Mouse (Mus musculus) hematopoietic stem cell, adult 5-6 weeks (primary cell): ENCODE data around the gene Krt82. TPM values are rescaled to one million over a fixed set of nuclear protein-coding genes. Genes with fewer than 3 reads are reported as not detected.
"Not testable (repeated sequence)": the region's sequence is repeated elsewhere in the genome, so short reads cannot be mapped to it uniquely, and the experiment has no call there.

Source experiments
- ATAC-seq, 2 experiments: fragments of 125-278 bp in 1 of 2; replicated peaks in 1 of 2; 2 replicates each; pipeline ENCODE4 v1.8.0; 2016 to 2017; ENCODE audit warnings: inconsistent platforms in 2 of 2, mild to moderate bottlenecking in 2 of 2, moderate number of reproducible peaks in 2 of 2, low read depth in 1 of 2, moderate TSS enrichment in 1 of 2; ENCODE audit not compliant: low FRiP score in 2 of 2, poor library complexity in 2 of 2, severe bottlenecking in 2 of 2, insufficient read depth in 1 of 2, low TSS enrichment in 1 of 2
- total RNA-seq: library from RNA; stranded (forward); fragments of 172-1452, 232-1000 nt; gene quantifications from 2 replicates; pipeline ENCODE4 v1.2.3, GENCODE M21; 2017

The Krt82 gene
- total RNA-seq, 1 experiment from 2014 or later: not detected

- ATAC-seq: no peak
Observed at GRCm38 (mm10) chr15:101536054-101536850, 14.2 kb downstream of the Krt82 start.

DNA sequence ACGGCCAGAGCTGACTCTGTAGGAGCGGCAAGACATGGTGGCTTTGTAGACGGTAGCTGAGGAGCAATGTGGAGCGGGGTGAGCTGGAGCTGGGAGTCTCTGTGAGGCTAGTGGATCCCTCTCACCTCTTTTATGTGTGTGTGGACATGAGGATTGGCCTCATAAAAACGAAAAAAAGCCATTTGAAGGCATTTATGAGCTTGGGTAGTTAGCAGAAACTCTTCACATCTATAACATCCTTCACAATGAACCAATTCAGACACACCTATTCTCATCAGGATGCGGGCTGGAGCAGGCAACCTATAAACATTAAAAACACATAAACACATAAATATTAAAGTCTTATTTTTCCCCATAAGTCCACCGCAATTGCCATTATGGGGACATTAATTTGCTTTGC is 17.7 kb downstream of the Krt82 start, which contains the start of gene Krt84:
Gene Krt84, minus strand, starts transcription at position 101 of the 400 bp plus-strand sequence.
- no peak for ATAC-seq

GRCm38 (mm10) chr15:101522556-101523232 is 27.8 kb downstream of the Krt82 start:
- ATAC-seq: no peak

DNA sequence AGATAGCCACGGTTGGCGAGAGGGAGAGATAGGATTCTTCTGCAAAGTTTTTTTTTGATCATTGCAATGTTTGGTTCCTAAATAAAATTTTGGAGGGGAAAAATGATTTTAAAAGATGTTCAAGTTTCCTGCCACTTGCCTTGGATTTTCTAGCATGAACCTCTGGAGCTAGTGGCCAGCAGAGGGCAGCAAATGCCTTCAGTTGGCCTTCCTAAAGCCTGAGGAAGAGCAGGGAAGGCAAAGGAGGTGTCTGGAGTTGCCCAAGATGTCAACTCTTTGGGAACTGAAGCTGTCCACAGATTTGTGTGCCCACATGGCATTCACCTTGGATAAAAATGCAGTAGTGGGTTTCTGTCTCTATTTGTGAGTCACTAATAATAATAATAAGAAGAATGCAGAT is 30.7 kb downstream of the Krt82 start:
- no peak; a peak in 1 of 4 replicates for ATAC-seq

GRCm38 (mm10) chr15:101517161-101517560 is 33.3 kb downstream of the Krt82 start, which contains the start of gene Gm49425:
Gene Gm49425, minus strand, starts transcription at chr15:101517261.
- not testable (repeated sequence) for ATAC-seq

DNA sequence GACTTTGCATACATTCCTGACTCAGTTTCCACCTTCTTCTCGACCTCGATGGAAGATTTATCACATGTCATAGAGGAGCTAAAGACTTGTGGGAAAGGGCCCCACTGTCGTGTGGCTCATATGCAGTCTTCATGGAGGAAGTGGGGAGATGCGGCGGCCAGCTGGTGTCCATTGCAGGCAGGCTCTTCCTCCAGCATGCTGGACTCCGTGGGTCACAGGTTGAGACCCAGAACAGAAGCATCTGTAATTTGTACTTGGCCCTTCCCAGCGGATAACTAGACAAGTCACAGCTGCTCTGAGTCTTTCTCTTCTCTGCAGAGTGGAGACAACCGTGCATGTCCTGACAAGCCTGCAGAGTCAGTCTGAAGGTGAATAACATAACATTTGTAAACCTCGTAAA is 42.2 kb downstream of the Krt82 start:
- no peak for ATAC-seq

GRCm38 (mm10) chr15:101506896-101507758 is 43.3 kb downstream of the Krt82 start:
- ATAC-seq: no peak

DNA sequence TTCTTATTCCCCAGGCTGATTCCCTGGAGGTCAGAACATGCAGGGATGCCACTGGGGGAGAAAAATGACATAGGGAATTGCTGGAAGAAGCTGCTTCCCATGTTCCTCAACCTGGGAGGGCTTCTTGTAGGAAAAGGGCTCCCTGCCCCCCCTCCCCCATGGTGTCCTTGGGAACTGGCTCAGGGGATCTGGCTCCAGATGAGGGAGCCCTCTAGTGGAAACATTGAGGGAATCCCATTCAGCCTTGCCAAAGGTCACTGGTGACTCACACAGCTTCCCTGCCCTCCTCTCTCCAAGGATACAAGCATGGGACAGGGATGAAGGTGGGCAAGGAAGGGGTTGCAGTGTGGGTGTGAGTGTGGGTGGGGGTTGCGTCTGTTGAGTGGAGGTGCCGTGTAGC is 53.3 kb downstream of the Krt82 start:
- ATAC-seq: no peak

DNA sequence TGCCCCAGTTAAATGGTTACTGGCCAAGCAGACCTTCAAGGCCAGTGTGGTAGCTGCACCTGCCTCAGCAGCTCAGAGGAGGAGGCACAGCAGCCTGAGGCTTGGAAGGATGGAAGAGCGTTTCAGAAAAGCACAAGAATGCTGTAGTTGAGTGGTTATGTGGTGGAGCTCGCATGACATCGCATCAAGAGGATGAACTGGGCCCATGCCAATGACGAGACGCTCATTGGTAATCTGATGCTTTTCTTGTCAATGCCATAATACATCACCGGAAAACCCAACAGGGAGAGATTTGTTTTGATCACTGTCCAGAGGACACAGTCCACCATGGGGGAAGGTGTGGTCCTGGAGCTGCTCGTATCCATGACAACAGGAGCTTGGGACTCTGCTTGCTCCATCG is 55.2 kb downstream of the Krt82 start:
- no peak for ATAC-seq

GRCm38 (mm10) chr15:101494203-101494602 is 56.3 kb downstream of the Krt82 start:
- no peak for ATAC-seq

DNA sequence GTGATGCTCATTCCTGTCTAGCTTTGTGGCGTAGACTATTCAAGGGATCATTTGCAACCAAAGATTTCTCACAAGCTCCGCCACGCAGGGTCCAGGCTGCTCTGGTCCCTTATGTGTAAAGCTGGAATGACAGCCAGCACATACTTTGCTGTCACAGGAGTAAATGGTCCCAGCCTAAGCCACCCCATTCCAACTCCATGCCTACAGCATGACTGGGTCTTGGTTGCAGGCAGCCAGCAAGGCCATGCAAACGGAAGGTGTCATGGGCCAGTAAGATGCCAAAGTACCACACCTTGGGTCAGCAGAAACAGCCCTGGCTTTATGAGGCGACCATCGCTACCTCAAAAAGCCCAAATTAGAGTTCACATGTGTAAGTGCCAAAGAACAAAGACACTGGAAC is 56.8 kb downstream of the Krt82 start:
- ATAC-seq: no peak

DNA sequence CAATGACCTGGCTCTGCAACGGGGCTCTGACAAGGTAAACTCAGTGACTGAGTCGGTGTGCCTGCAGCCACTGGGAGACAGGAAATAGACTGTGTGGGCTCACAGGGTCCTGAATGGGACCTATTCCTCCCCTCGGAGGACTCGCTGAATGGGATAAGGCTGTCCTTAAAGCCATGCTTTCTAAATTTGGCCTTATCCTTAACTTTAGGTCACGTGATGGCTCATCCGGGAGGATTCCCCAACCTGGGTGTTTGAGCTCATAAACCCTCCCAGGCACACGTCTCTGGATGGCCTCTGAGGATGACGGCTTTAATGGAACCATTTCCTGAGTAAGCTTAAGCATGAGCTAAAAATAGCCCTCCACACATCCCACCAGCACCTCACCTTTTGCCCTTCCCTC is 57.7 kb downstream of the Krt82 start:
- no peak for ATAC-seq

DNA sequence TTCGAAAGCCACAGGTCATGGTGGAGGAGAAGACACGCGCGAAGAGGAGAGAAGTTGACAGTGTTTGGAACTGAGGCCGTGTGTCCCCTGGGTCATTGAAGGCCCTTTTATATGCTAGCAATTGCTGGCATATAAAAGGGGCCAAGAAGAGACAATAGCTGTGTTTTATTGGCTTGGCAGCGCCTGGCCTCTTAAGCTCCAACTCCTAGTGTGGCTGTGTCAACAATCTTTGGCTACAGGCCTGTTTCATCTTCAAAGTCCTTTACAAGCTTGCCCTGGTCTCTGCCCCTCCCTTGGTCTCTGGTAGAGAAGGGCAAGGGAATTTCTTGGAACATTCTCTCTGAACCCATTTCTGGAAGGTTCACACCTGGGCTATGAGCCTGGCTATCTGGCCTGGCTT is 59.0 kb downstream of the Krt82 start, which contains the start of gene Krt83:
Gene Krt83, minus strand, starts transcription at position 82 of the 400 bp plus-strand sequence.
- ATAC-seq: no peak

Other genes with a start within 250 kb of the Krt82 start
- gene Krt80, start 180.5 kb downstream of the Krt82 start, total RNA-seq: 2.8 TPM in 2 replicates
- gene Krt7, start 139.6 kb downstream of the Krt82 start, total RNA-seq: 11.5 and 13.9 TPM in 2 replicates
- 0.44 TPM in 1 of 2 replicates, not detected in the other for gene Krt87, start 111.9 kb downstream of the Krt82 start, total RNA-seq
- not detected in 2 replicates for gene Krt88, start 102.9 kb downstream of the Krt82 start, total RNA-seq
- gene Krt81, start 86.9 kb downstream of the Krt82 start, total RNA-seq: not detected in 2 replicates
- not detected in 2 replicates for gene Krt86, start 77.2 kb downstream of the Krt82 start, total RNA-seq
- 0.56 TPM in 1 of 2 replicates, not detected in the other for gene Krt83, start 59.2 kb downstream of the Krt82 start, total RNA-seq
- not detected in 2 replicates for gene Gm49425, start 33.4 kb downstream of the Krt82 start, total RNA-seq
- gene Krt84, start 17.8 kb downstream of the Krt82 start, total RNA-seq: not detected in 2 replicates
- not detected in 2 replicates for gene Krt90, start 12.3 kb upstream of the Krt82 start, total RNA-seq
- gene Krt75, start 23.2 kb upstream of the Krt82 start, total RNA-seq: not detected in 2 replicates
- not detected in 2 replicates for gene Gm5414, start 77.5 kb upstream of the Krt82 start, total RNA-seq
- gene Gm5478, start 96.7 kb upstream of the Krt82 start, total RNA-seq: 0.10 TPM in 1 of 2 replicates, not detected in the other
- gene Krt6b, start 129.6 kb upstream of the Krt82 start, total RNA-seq: not detected in 2 replicates
- not detected in 2 replicates for gene Krt6a, start 143.6 kb upstream of the Krt82 start, total RNA-seq
- gene Krt5, start 162.2 kb upstream of the Krt82 start, total RNA-seq: not detected in 2 replicates
- gene Krt71, start 192.4 kb upstream of the Krt82 start, total RNA-seq: not detected in 2 replicates
- not detected in 2 replicates for gene Krt72, start 235.8 kb upstream of the Krt82 start, total RNA-seq